Mouse (Mus musculus): ENCODE measurements around the gene Mrpl38. TPM values are rescaled to one million over a fixed set of nuclear protein-coding genes. Genes with fewer than 3 reads are reported as not detected.

Mrpl38 gene
- polyA plus RNA-seq, 1 experiment from 2014 or later, result 94.7 TPM

- peaks cover 79% of the 10 kb centered on the region for H3K4me1 ChIP-seq
- no peaks in the 10 kb centered on the region for H3K9me3 ChIP-seq
- H3K4me2 ChIP-seq, result peak overlapping the region; percentile 82; the same call in 1 of the 2 replicates
- no peak for ATAC-seq (ENCODE audit: borderline replicate concordance, extremely low read depth, low FRiP score, low TSS enrichment)
- WGBS, result 44% methylated on average over 13 of the region's 14 CpGs
- no peaks in the 10 kb centered on the region for H3K36me3 ChIP-seq
- peaks cover 47% of the 10 kb centered on the region for H3K27me3 ChIP-seq
- peak overlapping the region; percentile 55; the same call in 1 of the 2 replicates for H3K4me3 ChIP-seq
- H3K27ac ChIP-seq, result no peak overlapping the region
- H3K9ac ChIP-seq, result peak overlapping the region; percentile 16; the same call in 1 of the 2 replicates
These were observed 31.5 kb downstream of the Mrpl38 start for GRCm38 (mm10) chr11:116106963-116107776.

DNA sequence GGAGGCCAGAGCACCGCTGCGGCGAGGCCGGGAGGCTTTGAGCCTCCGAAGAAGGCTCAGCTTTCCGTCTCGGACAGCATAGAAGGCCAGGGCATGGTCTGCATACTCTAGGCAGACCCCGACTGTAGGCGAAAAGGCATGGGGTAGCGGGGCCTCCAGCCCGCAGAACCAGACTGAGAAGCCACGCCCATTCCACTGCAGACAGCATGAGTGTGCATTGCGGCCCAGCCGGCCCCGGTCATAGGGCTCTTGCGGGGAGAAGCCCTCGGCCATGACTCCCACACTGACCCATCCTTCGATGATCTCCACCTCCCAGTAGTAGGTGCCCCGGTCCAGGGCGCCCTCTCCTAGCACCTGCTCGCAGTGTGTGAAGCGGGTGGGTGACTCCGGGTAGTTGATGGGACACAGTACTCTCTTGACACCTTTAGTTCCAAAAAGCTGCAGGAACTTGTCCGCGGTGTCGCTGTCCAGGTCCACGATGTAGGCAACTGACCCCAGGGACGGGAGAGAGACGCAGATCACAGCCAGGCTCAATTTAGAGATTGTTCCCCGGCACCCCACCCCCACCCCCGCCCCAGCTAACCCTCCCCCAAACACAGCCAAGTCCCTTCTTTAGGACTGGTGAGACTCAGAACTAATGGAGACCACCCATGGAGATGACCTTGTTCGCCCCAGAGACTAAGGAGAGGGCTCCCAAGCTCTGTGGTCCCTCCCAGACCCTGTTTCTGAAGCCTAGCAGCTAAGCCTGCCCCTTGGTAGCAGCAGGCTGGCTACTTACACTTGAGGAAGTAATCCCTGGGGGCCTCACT is 32.3 kb downstream of the Mrpl38 start:
- Histone ChIP-seq H3K36me3 (no peaks in the 10 kb centered on the region), H3K27ac (no peak overlapping the region), H3K9me3 (no peaks in the 10 kb centered on the region), H3K27me3 (peaks cover 47% of the 10 kb centered on the region), H3K4me1 (peaks cover 87% of the 10 kb centered on the region), H3K9ac (no peak overlapping the region), H3K4me2 (peak overlapping the region; percentile 41), H3K4me3 (no peak overlapping the region; the same call in 1 of the 2 replicates)
- ATAC-seq (ENCODE audit: borderline replicate concordance, extremely low read depth, low FRiP score, low TSS enrichment), result no peak
- 27% methylated on average over 32 of the region's 32 CpGs for WGBS

DNA sequence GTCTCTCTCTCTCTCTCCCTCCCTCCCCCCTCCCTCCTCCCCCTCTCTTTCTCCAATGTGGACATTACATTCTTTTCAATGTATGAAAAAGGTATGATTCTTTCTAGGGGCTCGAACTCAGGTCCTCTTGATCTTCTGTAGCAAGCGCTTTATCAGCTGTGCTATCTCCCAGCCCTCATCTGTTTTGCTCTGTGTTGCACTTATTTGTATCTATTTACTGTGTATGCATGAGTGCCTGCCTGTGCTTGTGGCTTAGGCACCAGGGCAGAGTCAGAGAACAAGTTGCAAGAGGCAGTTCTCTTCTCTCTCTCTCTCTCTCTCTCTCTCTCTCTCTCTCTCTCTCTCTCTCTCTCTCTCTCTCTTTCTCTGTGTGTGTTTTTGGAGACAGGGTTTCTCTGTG is 33.6 kb downstream of the Mrpl38 start:
- Histone ChIP-seq H3K4me1 (peaks cover 91% of the 10 kb centered on the region), H3K36me3 (no peaks in the 10 kb centered on the region), H3K4me3 (no peak overlapping the region), H3K27me3 (peaks cover 38% of the 10 kb centered on the region), H3K9me3 (no peaks in the 10 kb centered on the region), H3K9ac (no peak overlapping the region), H3K27ac (no peak overlapping the region), H3K4me2 (no peak overlapping the region)
- WGBS, result 95% methylated on average over 2 of the region's 2 CpGs
- no peak for ATAC-seq (ENCODE audit: borderline replicate concordance, extremely low read depth, low FRiP score, low TSS enrichment)

DNA sequence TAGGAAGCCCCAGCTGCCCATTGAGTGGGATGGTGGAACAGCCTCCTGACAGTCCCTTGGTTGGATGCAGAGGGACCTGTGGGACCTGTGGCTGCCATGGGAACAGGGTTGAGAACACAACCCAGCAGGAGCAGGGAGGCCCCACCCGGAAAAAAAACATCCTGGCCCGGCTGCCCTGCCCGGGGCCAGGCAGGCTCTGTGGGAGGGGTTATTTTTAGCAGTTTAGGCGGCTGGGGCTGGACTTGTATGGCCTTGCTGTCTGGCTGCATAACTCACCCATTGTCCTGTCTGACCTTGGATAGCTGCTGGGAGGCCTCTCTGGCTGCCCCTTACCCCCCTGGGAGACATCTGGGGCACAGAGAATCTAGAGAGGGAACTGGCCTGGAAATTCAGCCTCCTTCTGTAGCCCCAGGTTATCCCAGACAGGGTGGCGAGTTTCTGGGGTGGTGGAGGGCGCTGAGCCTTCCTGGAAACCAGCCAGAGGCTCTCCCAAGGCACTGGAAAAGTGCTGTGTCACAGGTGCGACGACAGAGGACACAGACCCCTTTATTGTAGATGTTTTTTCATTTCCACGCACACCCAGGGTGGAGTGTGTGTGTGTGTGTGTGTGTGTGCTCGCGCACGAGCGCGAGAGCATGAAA is 34.5 kb downstream of the Mrpl38 start:
- WGBS, result 33% methylated on average over 14 of the region's 14 CpGs
- Histone ChIP-seq H3K9ac (no peak overlapping the region), H3K4me2 (peak overlapping the region; percentile 17)

DNA sequence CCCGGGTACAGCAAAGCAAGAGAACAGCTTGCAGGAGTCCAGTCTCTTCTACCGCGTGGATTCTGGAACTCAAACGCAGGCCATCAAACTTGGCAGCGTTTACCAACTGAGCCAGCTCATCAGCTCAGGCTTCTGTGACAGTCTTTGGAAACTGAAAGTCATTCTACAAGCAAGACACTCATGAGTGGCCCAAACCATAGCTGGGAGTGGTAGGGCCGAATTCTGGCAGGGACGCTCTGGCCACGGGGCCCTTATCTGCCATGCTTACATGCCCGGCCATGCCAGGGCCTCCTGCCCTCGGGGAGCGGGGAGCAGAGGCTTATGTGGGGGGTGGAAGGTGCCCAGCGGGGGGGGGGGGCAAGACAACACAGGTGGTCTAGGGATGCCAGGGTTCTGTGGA is 35.1 kb downstream of the Mrpl38 start:
- peak overlapping the region; percentile 91 for H3K27ac ChIP-seq
- no peak for ATAC-seq (ENCODE audit: borderline replicate concordance, extremely low read depth, low FRiP score, low TSS enrichment)
- H3K9me3 ChIP-seq, result no peaks in the 10 kb centered on the region
- peaks cover 23% of the 10 kb centered on the region for H3K27me3 ChIP-seq
- WGBS, result 56% methylated on average over 11 of the region's 12 CpGs
- no peak overlapping the region for H3K9ac ChIP-seq
- H3K4me3 ChIP-seq, result no peak overlapping the region
- H3K4me2 ChIP-seq, result peak overlapping the region; percentile 17
- H3K4me1 ChIP-seq, result peaks cover 84% of the 10 kb centered on the region
- H3K36me3 ChIP-seq, result no peaks in the 10 kb centered on the region

More for the DNA sequence above, 34.5 kb downstream of the Mrpl38 start:
- Histone ChIP-seq H3K4me3 (no peak overlapping the region), H3K36me3 (no peaks in the 10 kb centered on the region), H3K9me3 (no peaks in the 10 kb centered on the region), H3K4me1 (peaks cover 85% of the 10 kb centered on the region), H3K27ac (peak overlapping the region; percentile 91), H3K27me3 (peaks cover 29% of the 10 kb centered on the region)
- ATAC-seq (ENCODE audit: borderline replicate concordance, extremely low read depth, low FRiP score, low TSS enrichment), result peak; percentile 70

DNA sequence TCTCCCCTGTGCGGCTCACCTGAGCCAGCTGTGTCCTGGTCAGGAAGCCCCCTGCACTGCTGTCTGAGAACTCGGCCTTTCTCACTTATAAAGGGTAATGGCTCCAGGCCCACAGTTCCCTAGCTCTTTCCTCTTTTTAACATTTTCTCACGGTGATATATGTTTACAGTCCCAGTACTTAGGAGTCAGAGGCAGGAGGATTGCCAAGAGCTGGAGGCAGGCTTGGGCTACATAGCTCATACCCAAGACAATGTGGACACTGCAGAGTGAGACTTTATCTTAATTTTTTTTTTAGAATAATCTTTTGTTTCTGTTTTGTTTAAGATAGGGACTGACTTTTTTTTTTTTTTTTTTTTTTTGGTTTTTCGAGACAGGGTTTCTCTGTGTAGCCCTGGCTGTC is 36.2 kb downstream of the Mrpl38 start:
- peak overlapping the region; percentile 8; the same call in 1 of the 2 replicates for H3K9ac ChIP-seq
- ATAC-seq (ENCODE audit: borderline replicate concordance, extremely low read depth, low FRiP score, low TSS enrichment), result no peak
- H3K4me2 ChIP-seq, result 0 out of 2 replicates have a peak overlapping the region, but pooled peaks have one; percentile 6
- H3K36me3 ChIP-seq, result no peaks in the 10 kb centered on the region
- peaks cover 73% of the 10 kb centered on the region for H3K4me1 ChIP-seq
- H3K27ac ChIP-seq, result peak overlapping the region; percentile 91
- H3K9me3 ChIP-seq, result no peaks in the 10 kb centered on the region
- H3K4me3 ChIP-seq, result no peak overlapping the region
- H3K27me3 ChIP-seq, result peaks cover 12% of the 10 kb centered on the region
- WGBS, result 38% methylated on average over 3 of the region's 4 CpGs

DNA sequence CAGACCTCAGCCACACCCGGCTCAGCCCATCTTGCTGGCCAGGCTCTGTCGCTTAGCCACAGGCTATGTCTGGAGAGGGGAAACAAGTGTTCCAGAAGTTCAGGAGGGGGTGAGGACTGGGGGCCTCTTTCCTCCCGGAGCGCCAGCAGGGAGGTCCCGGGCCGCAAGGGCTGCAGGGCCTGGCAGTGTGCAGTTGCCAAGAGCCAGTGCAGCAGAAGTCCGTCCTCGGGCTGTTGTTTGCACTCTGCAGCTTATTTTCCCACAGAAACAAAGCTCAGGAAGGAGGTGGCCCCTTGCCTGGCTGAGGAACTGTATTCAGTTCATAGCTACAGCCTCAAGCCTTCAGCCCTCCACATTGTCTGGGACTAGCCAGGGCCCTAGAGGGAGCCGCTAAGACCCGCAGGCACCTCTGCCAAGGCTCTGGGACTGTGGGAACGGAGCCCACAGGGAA is 36.7 kb downstream of the Mrpl38 start:
- H3K4me1 ChIP-seq, result peaks cover 68% of the 10 kb centered on the region
- H3K9ac ChIP-seq, result peak overlapping the region; percentile 8; the same call in 1 of the 2 replicates
- no peak overlapping the region for H3K4me3 ChIP-seq
- WGBS, result 27% methylated on average over 11 of the region's 11 CpGs
- H3K4me2 ChIP-seq, result 0 out of 2 replicates have a peak overlapping the region, but pooled peaks have one; percentile 6
- ATAC-seq (ENCODE audit: borderline replicate concordance, extremely low read depth, low FRiP score, low TSS enrichment), result peak; percentile 67
- H3K27ac ChIP-seq, result peak overlapping the region; percentile 91
- H3K27me3 ChIP-seq, result peaks cover 7% of the 10 kb centered on the region
- no peaks in the 10 kb centered on the region for H3K9me3 ChIP-seq
- H3K36me3 ChIP-seq, result no peaks in the 10 kb centered on the region

DNA sequence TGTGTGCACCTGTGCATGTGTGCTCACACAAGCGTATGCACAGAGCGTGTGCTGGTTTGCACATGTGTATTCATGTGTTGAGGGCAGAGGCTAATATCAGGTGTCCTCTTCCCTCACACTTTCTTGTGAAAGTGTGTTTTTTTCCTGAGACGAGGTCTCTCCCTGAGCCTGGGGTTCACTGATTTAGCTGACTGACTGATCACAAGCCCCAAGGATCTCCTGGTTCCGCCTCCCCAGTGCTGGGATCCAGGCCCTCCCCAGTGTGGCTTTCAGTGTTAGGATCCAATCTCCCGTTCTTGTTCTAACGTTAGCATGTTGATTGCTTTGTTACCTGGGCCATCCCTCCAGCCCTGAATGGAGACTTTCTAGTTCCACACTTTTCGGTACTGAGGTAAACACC is 37.8 kb downstream of the Mrpl38 start:
- Histone ChIP-seq H3K4me1 (peaks cover 57% of the 10 kb centered on the region), H3K27ac (peak overlapping the region; percentile 91)

GRCm38 (mm10) chr11:116100385-116100784 is 38.3 kb downstream of the Mrpl38 start:
- Histone ChIP-seq H3K27ac (peak overlapping the region; percentile 91), H3K9me3 (no peaks in the 10 kb centered on the region), H3K27me3 (no peaks in the 10 kb centered on the region; the same call in 1 of the 2 replicates), H3K9ac (no peak overlapping the region), H3K4me1 (peaks cover 55% of the 10 kb centered on the region), H3K36me3 (no peaks in the 10 kb centered on the region), H3K4me3 (no peak overlapping the region), H3K4me2 (no peak overlapping the region)
- WGBS, result 60% methylated on average over 6 of the region's 6 CpGs
- no peak for ATAC-seq (ENCODE audit: borderline replicate concordance, extremely low read depth, low FRiP score, low TSS enrichment)

More for the DNA sequence above, 37.8 kb downstream of the Mrpl38 start:
- no peaks in the 10 kb centered on the region; the same call in 1 of the 2 replicates for H3K27me3 ChIP-seq
- WGBS, result 82% methylated on average over 7 of the region's 7 CpGs
- H3K4me2 ChIP-seq, result no peak overlapping the region
- no peak for ATAC-seq (ENCODE audit: borderline replicate concordance, extremely low read depth, low FRiP score, low TSS enrichment)
- no peak overlapping the region for H3K4me3 ChIP-seq
- no peaks in the 10 kb centered on the region for H3K9me3 ChIP-seq
- no peaks in the 10 kb centered on the region for H3K36me3 ChIP-seq
- H3K9ac ChIP-seq, result no peak overlapping the region

DNA sequence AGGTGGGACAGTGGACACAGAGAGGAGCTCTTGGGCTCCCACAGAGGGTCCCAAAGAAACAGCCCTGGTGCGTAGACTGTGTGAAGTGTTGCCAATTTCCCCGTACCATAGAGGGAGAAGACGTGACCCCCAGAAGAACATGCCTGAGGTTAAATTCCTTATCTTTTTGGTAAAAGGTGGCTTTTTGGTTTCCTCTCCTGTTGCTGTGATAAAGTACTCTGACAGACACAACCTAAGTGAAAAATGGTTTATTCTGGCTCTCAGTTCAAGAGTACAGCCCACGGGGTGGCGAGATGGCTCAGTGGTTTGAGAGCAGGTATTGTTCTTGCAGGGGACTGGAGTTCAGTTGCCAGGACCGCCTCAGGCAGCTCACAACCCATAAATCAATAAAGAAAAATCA is 39.2 kb downstream of the Mrpl38 start:
- 82% methylated on average over 6 of the region's 6 CpGs for WGBS
- Histone ChIP-seq H3K36me3 (no peaks in the 10 kb centered on the region), H3K27me3 (no peaks in the 10 kb centered on the region), H3K9ac (no peak overlapping the region), H3K4me2 (no peak overlapping the region), H3K4me1 (peaks cover 49% of the 10 kb centered on the region), H3K4me3 (no peak overlapping the region), H3K27ac (no peak overlapping the region), H3K9me3 (no peaks in the 10 kb centered on the region)
- no peak for ATAC-seq (ENCODE audit: borderline replicate concordance, extremely low read depth, low FRiP score, low TSS enrichment)

GRCm38 (mm10) chr11:116098711-116099460 is 39.8 kb downstream of the Mrpl38 start:
- Histone ChIP-seq H3K27ac (peak overlapping the region; percentile 14; the same call in 1 of the 2 replicates), H3K27me3 (no peaks in the 10 kb centered on the region), H3K36me3 (no peaks in the 10 kb centered on the region), H3K4me3 (no peak overlapping the region), H3K9ac (no peak overlapping the region), H3K4me2 (no peak overlapping the region), H3K4me1 (peaks cover 47% of the 10 kb centered on the region), H3K9me3 (no peaks in the 10 kb centered on the region)
- ATAC-seq (ENCODE audit: borderline replicate concordance, extremely low read depth, low FRiP score, low TSS enrichment), result no peak
- 60% methylated on average over 14 of the region's 14 CpGs for WGBS
